Mouse (Mus musculus) embryonic stem cell, embryonic (primary cell): ENCODE data around the gene Smg9.

Experiments used
- CTCF ChIA-PET, 4 experiments: fragments of 300-600 bp in 2 of 4; fragments of 350-600 bp in 2 of 4; sonication (Branson Sonifier 250); formaldehyde crosslinking; loops; one replicate each; lab custom pipeline; 2022; ENCODE audit warnings: inconsistent platforms in 2 of 4; lab: Charles Lee
- POLR2A ChIA-PET, 4 experiments: fragments of 300-600 bp in 2 of 4; fragments of 350-600 bp in 2 of 4; sonication (Branson Sonifier 250); formaldehyde crosslinking; loops; one replicate each; lab custom pipeline; 2022; ENCODE audit warnings: antibody characterized with exemption in 4 of 4, inconsistent platforms in 1 of 4; lab: Charles Lee

Gene Smg9

GRCm38 (mm10) chr7:24441785-24442184, 42.4 kb downstream of the Smg9 start:
- ChIA-PET POLR2A (interaction anchor here (0.7 to 2.1 kb wide), 20 partner anchors 9 to 64 kb away, joined by 3 to 9 read pairs (median 4); partner anchors contain the start of genes Plaur (in 3 of the 4) and Smg9 (in 2 of the 4)), CTCF (interaction anchor here (0.5 to 9.2 kb wide), 103 partner anchors 8 to 652 kb away, joined by 3 to 117 read pairs (median 4); partner anchors contain the start of genes Irgc1 (in 3 of the 4), Plaur (in 3 of the 4), Cadm4 (in 2 of the 4) and Smg9 (in 2 of the 4))

- CTCF ChIA-PET: interaction anchor here (0.5 to 9.2 kb wide), 100 partner anchors 8 to 652 kb away, joined by 3 to 117 read pairs (median 4); partner anchors contain the start of genes Irgc1 (in 3 of the 4), Plaur (in 3 of the 4), Cadm4 (in 2 of the 4) and Smg9 (in 2 of the 4)
- POLR2A ChIA-PET: interaction anchor here (0.7 to 2.1 kb wide), 20 partner anchors 8 to 64 kb away, joined by 3 to 9 read pairs (median 4); partner anchors contain the start of genes Plaur (in 3 of the 4) and Smg9 (in 2 of the 4)
These were observed 42.9 kb downstream of the Smg9 start for GRCm38 (mm10) chr7:24442313-24442712.

- ChIA-PET CTCF (interaction anchor here (0.5 to 9.2 kb wide), 10 partner anchors 12 to 592 kb away, joined by 3 to 117 read pairs (median 4); partner anchors contain the start of genes Cadm4 (in 1 of the 4) and Plaur (in 1 of the 4)), POLR2A (interaction anchor here in 2 of 4 experiments (0.6 to 2.5 kb wide), 7 partner anchors 9 to 46 kb away, joined by 3 to 13 read pairs (median 3); partner anchors contain the start of gene Smg9 (in 1 of the 2))
These were observed 46.0 kb downstream of the Smg9 start for GRCm38 (mm10) chr7:24445266-24445926.

- ChIA-PET CTCF (interaction anchor here (0.6 to 9.2 kb wide), 11 partner anchors 11 to 659 kb away, joined by 3 to 117 read pairs (median 4); partner anchors contain the start of genes Cadm4 (in 1 of the 4), Plaur (in 1 of the 4) and Smg9 (in 1 of the 4)), POLR2A (interaction anchor here in 2 of 4 experiments (1.0 to 2.8 kb wide), 7 partner anchors 11 to 59 kb away, joined by 3 to 13 read pairs (median 3); no protein-coding TSS in a partner anchor)
These were observed 47.4 kb downstream of the Smg9 start for GRCm38 (mm10) chr7:24446697-24447340.

GRCm38 (mm10) chr7:24448782-24449517, 49.5 kb downstream of the Smg9 start:
- POLR2A ChIA-PET: interaction anchor here in 3 of 4 experiments (0.5 to 2.8 kb wide), 6 partner anchors 8 to 107 kb away, joined by 3 to 10 read pairs (median 4); partner anchors contain the start of gene Plaur (in 1 of the 3)
- CTCF ChIA-PET: interaction anchor here in 2 of 4 experiments (0.6 to 9.2 kb wide), 5 partner anchors 8 to 658 kb away, joined by 3 to 117 read pairs (median 7); no protein-coding TSS in a partner anchor

- CTCF ChIA-PET: interaction anchor here (0.6 to 4.0 kb wide), 6 partner anchors 9 to 25 kb away, joined by 3 to 23 read pairs (median 5); no protein-coding TSS in a partner anchor
These were observed 51.2 kb downstream of the Smg9 start for GRCm38 (mm10) chr7:24450585-24451017.

GRCm38 (mm10) chr7:24451855-24452311, 52.5 kb downstream of the Smg9 start, which contains the start of gene Irgc1:
Irgc1 (minus strand) TSS chr7:24452297.
- ChIA-PET POLR2A (interaction anchor here in 3 of 4 experiments (0.6 to 4.5 kb wide), 12 partner anchors 9 to 168 kb away, joined by 3 to 25 read pairs (median 4); partner anchors contain the start of genes Plaur (in 2 of the 3), Irgq (in 1 of the 3) and Zfp428 (in 1 of the 3)), CTCF (interaction anchor here (0.9 to 4.0 kb wide), 8 partner anchors 10 to 22 kb away, joined by 3 to 23 read pairs (median 8); no protein-coding TSS in a partner anchor)

More at GRCm38 (mm10) chr7:24450585-24451017, 51.2 kb downstream of the Smg9 start:
- POLR2A ChIA-PET: interaction anchor here in 3 of 4 experiments (0.7 to 4.5 kb wide), 10 partner anchors 9 to 75 kb away, joined by 3 to 25 read pairs (median 4); partner anchors contain the start of gene Plaur (in 2 of the 3)

GRCm38 (mm10) chr7:24454199-24454598, 54.8 kb downstream of the Smg9 start:
- ChIA-PET POLR2A (interaction anchor here (0.5 to 4.5 kb wide), 11 partner anchors 8 to 148 kb away, joined by 3 to 25 read pairs (median 3); partner anchors contain the start of genes Plaur (in 2 of the 4) and Zfp428 (in 1 of the 4)), CTCF (interaction anchor here in 1 of 4 experiments (0.9 to 1.4 kb wide), 2 partner anchors 12 to 19 kb away, joined by 3 read pairs; no protein-coding TSS in a partner anchor)

GRCm38 (mm10) chr7:24455726-24456125, 56.3 kb downstream of the Smg9 start:
- POLR2A ChIA-PET: interaction anchor here in 2 of 4 experiments (0.6 to 2.4 kb wide), 3 partner anchors 33 to 386 kb away, joined by 3 to 7 read pairs (median 6); no protein-coding TSS in a partner anchor
- CTCF ChIA-PET: interaction anchor here in 2 of 4 experiments (0.7 to 0.9 kb wide), 2 partner anchors 14 to 357 kb away, joined by 4 read pairs; no protein-coding TSS in a partner anchor

- CTCF ChIA-PET: interaction anchor here in 3 of 4 experiments (0.6 to 2.5 kb wide), 19 partner anchors 10 to 192 kb away, joined by 3 to 24 read pairs (median 4); no protein-coding TSS in a partner anchor
- POLR2A ChIA-PET: interaction anchor here (0.6 to 2.4 kb wide), 39 partner anchors 9 to 1795 kb away, joined by 3 to 15 read pairs (median 4); partner anchors contain the start of genes Smg9 (in 2 of the 4), Cadm4 (in 1 of the 4), Rps19 (in 1 of the 4) and Zfp428 (in 1 of the 4)
These were observed 58.4 kb downstream of the Smg9 start for GRCm38 (mm10) chr7:24457726-24458370.

- CTCF ChIA-PET: interaction anchor here (1.1 to 6.9 kb wide), 7 partner anchors 14 to 183 kb away, joined by 3 to 61 read pairs (median 6); no protein-coding TSS in a partner anchor
- POLR2A ChIA-PET: interaction anchor here in 3 of 4 experiments (0.8 to 4.7 kb wide), 15 partner anchors 7 to 394 kb away, joined by 3 to 25 read pairs (median 5); partner anchors contain the start of genes Zfp428 (in 2 of the 3), Irgc1 (in 1 of the 3) and Smg9 (in 1 of the 3)
These were observed 60.0 kb downstream of the Smg9 start for GRCm38 (mm10) chr7:24459440-24459839.

GRCm38 (mm10) chr7:24459843-24460242, 60.4 kb downstream of the Smg9 start:
- ChIA-PET CTCF (interaction anchor here (0.9 to 6.9 kb wide), 9 partner anchors 13 to 182 kb away, joined by 3 to 61 read pairs (median 5); partner anchors contain the start of gene Irgq (in 1 of the 4)), POLR2A (interaction anchor here in 3 of 4 experiments (0.8 to 4.7 kb wide), 18 partner anchors 8 to 394 kb away, joined by 3 to 25 read pairs (median 4); partner anchors contain the start of genes Zfp428 (in 2 of the 3), Irgc1 (in 1 of the 3) and Smg9 (in 1 of the 3))

- POLR2A ChIA-PET: interaction anchor here in 3 of 4 experiments (0.5 to 4.7 kb wide), 25 partner anchors 9 to 190 kb away, joined by 3 to 25 read pairs (median 5); partner anchors contain the start of genes Irgc1 (in 2 of the 3), Smg9 (in 2 of the 3) and Zfp428 (in 2 of the 3)
- CTCF ChIA-PET: interaction anchor here (0.5 to 6.9 kb wide), 14 partner anchors 11 to 429 kb away, joined by 3 to 61 read pairs (median 5); partner anchors contain the start of gene Zfp428 (in 1 of the 4)
These were observed 62.1 kb downstream of the Smg9 start for GRCm38 (mm10) chr7:24461376-24462051.
